Mouse (Mus musculus) heart, embryonic 10.5 days (tissue): ENCODE results near the gene Sirpb1c. TPM values are rescaled to one million over a fixed set of nuclear protein-coding genes. Genes with fewer than 3 reads are reported as not detected.
"Not testable (repeated sequence)": the region's sequence is repeated elsewhere in the genome, so short reads cannot be mapped to it uniquely, and the experiment has no call there.

ENCODE experiments used
- DNase-seq: peaks from one replicate; pipeline ENCODE4 v3.0.0-alpha.2; 2017; ENCODE audit warnings: low spot score
- H3K27ac ChIP-seq: fragments of 300-500 bp; sonication (generic); 2 replicates; pipeline ENCODE4 v1.5.1; 2016; ENCODE audit warnings: mild to moderate bottlenecking
- H3K27me3 ChIP-seq: fragments of 300-500 bp; sonication (generic); 2 replicates; pipeline ENCODE4 v1.6.1; 2016; ENCODE audit warnings: mild to moderate bottlenecking; ENCODE audit not compliant: poor library complexity, insufficient read depth, severe bottlenecking
- H3K36me3 ChIP-seq: fragments of 300-500 bp; sonication (generic); 2 replicates; pipeline ENCODE4 v1.6.1; 2016; ENCODE audit warnings: mild to moderate bottlenecking, moderate library complexity
- H3K4me1 ChIP-seq: fragments of 300-500 bp; sonication (generic); 2 replicates; pipeline ENCODE4 v1.6.1; 2016; ENCODE audit warnings: mild to moderate bottlenecking
- H3K4me3 ChIP-seq: fragments of 300-500 bp; sonication (generic); 2 replicates; pipeline ENCODE4 v1.5.1; 2016; ENCODE audit warnings: mild to moderate bottlenecking, moderate library complexity
- H3K9me3 ChIP-seq: fragments of 300-500 bp; sonication (generic); 2 replicates; pipeline ENCODE4 v1.6.1; 2016; ENCODE audit warnings: mild to moderate bottlenecking, moderate library complexity
- WGBS: fragments of 180-500 bp; shearing (Covaris S2); methylation state at CpG from one replicate; pipeline ENCODE4 v1.1.7; 2016; 5-methylcytosine and 5-hydroxymethylcytosine counted together
- polyA plus RNA-seq: library from polyadenylated mRNA; unstranded; fragments of >200 nt; fragmentation: Nextera tagmentation; extraction: Ambion mirVana; gene quantifications from 2 replicates; pipeline ENCODE4 v1.2.1, GENCODE M21; 2016

The Sirpb1c gene
- not detected in 2 replicates for polyA plus RNA-seq

GRCm38 (mm10) chr3:15848280-15848679 is at the start of gene Sirpb1c:
TSS of gene Sirpb1c (minus strand) at chr3:15848528.
- not testable (repeated sequence) for DNase-seq, H3K27ac ChIP-seq, H3K4me1 ChIP-seq, H3K27me3 ChIP-seq, H3K4me3 ChIP-seq, H3K36me3 ChIP-seq
- peaks cover 11% of the 10 kb centered on the region for H3K9me3 ChIP-seq
- 85% methylated on average over 1 of the region's 1 CpGs for WGBS

- no peak for DNase-seq
- Histone ChIP-seq H3K9me3 (no peaks in the 10 kb centered on the region), H3K4me1 (no peaks in the 10 kb centered on the region), H3K36me3 (no peaks in the 10 kb centered on the region), H3K27me3 (no peaks in the 10 kb centered on the region), H3K4me3 (no peak overlapping the region), H3K27ac (no peak overlapping the region)
- 79% methylated on average over 3 of the region's 3 CpGs for WGBS
Measured at GRCm38 (mm10) chr3:15886380-15886779, 38.1 kb upstream of the Sirpb1c start.

GRCm38 (mm10) chr3:15855773-15856172 is 7.4 kb upstream of the Sirpb1c start:
- H3K4me3 ChIP-seq, H3K27me3 ChIP-seq, H3K27ac ChIP-seq, H3K4me1 ChIP-seq, H3K36me3 ChIP-seq, H3K9me3 ChIP-seq, DNase-seq: not testable (repeated sequence)

- no peaks in the 10 kb centered on the region for H3K36me3 ChIP-seq
- WGBS: 85% methylated on average over 1 of the region's 1 CpGs
- no peak for DNase-seq
- no peaks in the 10 kb centered on the region for H3K4me1 ChIP-seq
- no peaks in the 10 kb centered on the region for H3K27me3 ChIP-seq
- no peak overlapping the region for H3K27ac ChIP-seq
- H3K9me3 ChIP-seq: peaks cover 11% of the 10 kb centered on the region
- no peak overlapping the region for H3K4me3 ChIP-seq
Measured at GRCm38 (mm10) chr3:15849922-15850321, 1.6 kb upstream of the Sirpb1c start.

GRCm38 (mm10) chr3:15847332-15848047 is 838 bp downstream of the Sirpb1c start:
- WGBS: 77% methylated on average over 3 of the region's 3 CpGs
- Histone ChIP-seq H3K27me3 (no peaks in the 10 kb centered on the region), H3K9me3 (peaks cover 11% of the 10 kb centered on the region), H3K4me3 (no peak overlapping the region), H3K36me3 (no peaks in the 10 kb centered on the region), H3K4me1 (no peaks in the 10 kb centered on the region), H3K27ac (no peak overlapping the region)
- DNase-seq: no peak

- not testable (repeated sequence) for H3K4me1 ChIP-seq, DNase-seq, H3K9me3 ChIP-seq, H3K4me3 ChIP-seq, H3K27ac ChIP-seq, H3K36me3 ChIP-seq, H3K27me3 ChIP-seq
- 63% methylated on average over 2 of the region's 2 CpGs for WGBS
Measured at GRCm38 (mm10) chr3:15773642-15774041, 74.7 kb downstream of the Sirpb1c start.

Other genes with a start within 250 kb of the Sirpb1c start
- gene Gm5150, start 157.9 kb upstream of the Sirpb1c start, polyA plus RNA-seq: not detected in 2 replicates